Comparison of ENCODE assay signal across 13 mouse cellular contexts in genomic region chr2:157744619-157745018, GRCm38 (mm10). TPM values are rescaled to one million over a fixed set of nuclear protein-coding genes. Genes with fewer than 3 reads are reported as not detected.
DNase-seq lines count a peak whose midpoint lies in the region.
"Had no signal": no experiment of that assay in that cellular context is flagged by ENCODE, and none has a peak within 500 bp of the region (broad histone marks: within the 10 kb centered on the region; RNA-seq: fewer than 3 reads in every experiment).

No protein-coding gene starts in this region.

- peak; percentile 28 for DNase-seq in kidney, postnatal 10 days
- DNase-seq in kidney, adult 11 months = no peak
- peak; percentile 17 to 28 for DNase-seq in CD8-positive naive resting alpha-beta T cell, adult 2 months (ENCODE audit: low read depth in 2 of 2, low spot score in 2 of 2)
- peak; percentile 35 for DNase-seq in lung, postnatal 36 days
- DNase-seq in thymus, postnatal 0 days (ENCODE audit: low spot score) = peak; percentile 30
- DNase-seq in left cerebral cortex, adult 8-10 months (ENCODE audit: low spot score in 2 of 2) = no peak
- DNase-seq in gastrocnemius, postnatal 36 days = no peak
- DNase-seq in heart, adult 11 months = no peak
- DNase-seq: cerebellum, postnatal 36 days; layer of hippocampus, adult 9-11 months; liver; midbrain, embryonic 14.5 days; right cerebral cortex, postnatal 25 days had no signal

- intact Hi-C loops in gastrocnemius, postnatal 36 days (cut with DNase I) = loop anchor here (5.0 kb wide), 1 partner anchor 133 kb away; no protein-coding TSS in a partner anchor

RNA-seq across cellular contexts. Expression of gene Ctnnbl1, which starts 7.4 kb away (rescaled TPM):
- 67.8 and 74.7 TPM in 2 replicates for polyA plus RNA-seq in thymus, postnatal 0 days (2015; fragmentation: Nextera tagmentation; extraction: Ambion mirVana)
- total RNA-seq in left cerebral cortex, adult 8-10 months (2022) = 10 to 100 TPM; 24.6 to 28.4 (median 27.7) TPM
- 1 to 10 TPM; 5.9 to 7.9 TPM for total RNA-seq in gastrocnemius, postnatal 36 days (2021)

Comparison
In these comparisons a context has a peak if more than half of its experiments do, and no peak if none do; other contexts are left out.
1. DNase-seq: peak in kidney, postnatal 10 days (single experiment), CD8-positive naive resting alpha-beta T cell, adult 2 months (2 of 2), lung, postnatal 36 days (single experiment) and thymus, postnatal 0 days (single experiment); none in kidney, adult 11 months (single experiment), left cerebral cortex, adult 8-10 months (0 of 2), gastrocnemius, postnatal 36 days (0 of 2) and heart, adult 11 months (single experiment).